Mouse (Mus musculus): ENCODE data around the gene Fsd2. TPM values are rescaled to one million over a fixed set of nuclear protein-coding genes. Genes with fewer than 3 reads are reported as not detected.

Gene Fsd2
- polyA plus RNA-seq, 1 experiment from 2014 or later: 0.07 TPM

GRCm38 (mm10) chr7:81538070-81538675 is 28.6 kb downstream of the Fsd2 start:
- Histone ChIP-seq H3K9me3 (ENCODE audit: control insufficient read depth, low read length) (peaks cover 6% of the 10 kb centered on the region; the same call in 1 of the 2 replicates), H3K4me1 (ENCODE audit: control insufficient read depth, insufficient read depth, low read length) (no peaks in the 10 kb centered on the region), H3K4me2 (ENCODE audit: low read depth, low read length) (no peak overlapping the region), H3K9ac (ENCODE audit: low read depth, low read length) (no peak overlapping the region), H3K27me3 (replicated peaks; ENCODE audit: control insufficient read depth, insufficient read depth, low read length) (no peaks in the 10 kb centered on the region), H3K4me3 (ENCODE audit: low read length) (no peak overlapping the region), H3K27ac (ENCODE audit: low read length) (no peak overlapping the region), H3K36me3 (ENCODE audit: control insufficient read depth, insufficient read depth, low read length) (peaks cover 12% of the 10 kb centered on the region)
- ATAC-seq: no peak
- 78% methylated on average over 2 of the region's 2 CpGs for WGBS

DNA sequence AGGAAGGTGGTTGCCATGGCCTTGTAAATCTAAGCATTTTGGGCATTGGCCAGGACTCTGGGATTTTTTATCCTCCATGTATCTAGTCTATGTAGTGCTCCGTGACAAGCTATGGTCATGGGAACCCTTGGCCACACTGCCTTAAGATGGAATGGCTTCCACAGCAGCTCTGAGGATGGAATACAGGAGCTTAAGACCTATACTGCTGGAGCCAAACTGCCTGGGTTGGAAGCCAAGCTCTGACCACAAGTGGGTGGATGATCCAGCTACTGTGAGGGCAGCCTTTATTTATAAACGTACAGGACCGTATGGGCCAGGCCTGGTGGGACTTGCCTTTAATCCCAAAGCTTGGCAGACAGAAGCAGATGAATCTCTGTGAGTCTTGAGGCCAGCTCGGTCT is 30.3 kb downstream of the Fsd2 start:
- WGBS: 86% methylated on average over 4 of the region's 4 CpGs
- no peak for ATAC-seq
- Histone ChIP-seq H3K4me3 (ENCODE audit: low read length) (no peak overlapping the region), H3K27ac (ENCODE audit: low read length) (no peak overlapping the region), H3K9ac (ENCODE audit: low read depth, low read length) (no peak overlapping the region), H3K9me3 (ENCODE audit: control insufficient read depth, low read length) (peaks cover 6% of the 10 kb centered on the region; the same call in 1 of the 2 replicates), H3K27me3 (replicated peaks; ENCODE audit: control insufficient read depth, insufficient read depth, low read length) (no peaks in the 10 kb centered on the region), H3K4me2 (ENCODE audit: low read depth, low read length) (no peak overlapping the region), H3K36me3 (ENCODE audit: control insufficient read depth, insufficient read depth, low read length) (peaks cover 25% of the 10 kb centered on the region), H3K4me1 (ENCODE audit: control insufficient read depth, insufficient read depth, low read length) (no peaks in the 10 kb centered on the region)

DNA sequence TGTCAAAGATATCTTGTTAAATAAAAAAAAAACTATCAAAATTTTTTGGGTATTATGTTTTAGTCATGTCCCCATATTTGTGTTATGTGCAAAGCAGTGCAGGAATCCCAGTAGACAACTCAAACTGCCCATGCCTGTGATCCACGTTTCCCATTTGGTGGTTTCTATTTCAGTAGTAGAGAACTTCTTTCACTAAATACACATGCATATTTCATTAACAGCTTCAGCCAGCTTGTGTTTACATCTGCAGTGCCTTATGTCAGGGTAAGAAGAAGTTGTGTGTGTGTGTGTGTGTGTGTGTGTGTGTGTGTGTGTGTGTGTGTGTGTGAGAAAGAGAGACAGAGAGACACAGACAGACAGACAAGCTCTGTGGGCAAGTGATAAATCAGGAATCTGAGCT is 35.3 kb downstream of the Fsd2 start:
- H3K27ac ChIP-seq (ENCODE audit: low read length): no peak overlapping the region
- H3K4me3 ChIP-seq (ENCODE audit: low read length): no peak overlapping the region
- peaks cover 6% of the 10 kb centered on the region; the same call in 1 of the 2 replicates for H3K9me3 ChIP-seq (ENCODE audit: control insufficient read depth, low read length)
- no peak for ATAC-seq
- H3K4me2 ChIP-seq (ENCODE audit: low read depth, low read length): no peak overlapping the region
- peaks cover 46% of the 10 kb centered on the region for H3K36me3 ChIP-seq (ENCODE audit: control insufficient read depth, insufficient read depth, low read length)
- H3K4me1 ChIP-seq (ENCODE audit: control insufficient read depth, insufficient read depth, low read length): no peaks in the 10 kb centered on the region
- 84% methylated on average over 1 of the region's 1 CpGs for WGBS
- H3K27me3 ChIP-seq (replicated peaks; ENCODE audit: control insufficient read depth, insufficient read depth, low read length): no peaks in the 10 kb centered on the region
- H3K9ac ChIP-seq (ENCODE audit: low read depth, low read length): no peak overlapping the region

DNA sequence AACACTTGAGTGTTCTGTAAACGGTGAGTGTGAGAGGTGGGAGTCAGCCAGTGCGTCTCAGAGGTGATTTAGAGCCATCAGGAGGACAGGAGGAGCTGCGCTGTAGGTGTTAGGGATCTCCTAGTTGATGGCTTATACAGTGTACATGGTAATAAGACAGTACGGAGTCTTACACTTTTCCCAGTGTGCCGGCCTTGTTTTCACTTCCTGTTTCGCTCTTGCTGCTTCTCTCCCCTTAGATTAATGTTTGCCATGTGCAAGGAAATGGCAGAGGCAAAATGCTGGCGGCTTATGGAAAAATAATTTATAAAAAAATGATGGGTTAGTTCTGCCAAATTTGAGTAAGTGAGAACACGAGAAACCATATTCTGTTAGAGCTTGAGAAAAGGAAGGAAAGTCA is 37.8 kb downstream of the Fsd2 start:
- 88% methylated on average over 8 of the region's 8 CpGs for WGBS
- H3K4me3 ChIP-seq (ENCODE audit: low read length): no peak overlapping the region
- no peaks in the 10 kb centered on the region for H3K27me3 ChIP-seq (replicated peaks; ENCODE audit: control insufficient read depth, insufficient read depth, low read length)
- peaks cover 8% of the 10 kb centered on the region for H3K4me1 ChIP-seq (ENCODE audit: control insufficient read depth, insufficient read depth, low read length)
- no peak overlapping the region for H3K4me2 ChIP-seq (ENCODE audit: low read depth, low read length)
- H3K27ac ChIP-seq (ENCODE audit: low read length): no peak overlapping the region
- no peak for ATAC-seq
- H3K36me3 ChIP-seq (ENCODE audit: control insufficient read depth, insufficient read depth, low read length): peaks cover 45% of the 10 kb centered on the region
- 0 out of 2 replicates have a peak, but pooled peaks cover under 1% of the 10 kb centered on the region for H3K9me3 ChIP-seq (ENCODE audit: control insufficient read depth, low read length)
- no peak overlapping the region for H3K9ac ChIP-seq (ENCODE audit: low read depth, low read length)

GRCm38 (mm10) chr7:81523663-81524017 is 43.1 kb downstream of the Fsd2 start:
- peak overlapping the region; percentile 80 for H3K9ac ChIP-seq (ENCODE audit: low read depth, low read length)
- WGBS: 8% methylated on average over 13 of the region's 13 CpGs
- ATAC-seq: no peak; the same call in 1 of the 2 replicates
- no peaks in the 10 kb centered on the region for H3K27me3 ChIP-seq (replicated peaks; ENCODE audit: control insufficient read depth, insufficient read depth, low read length)
- no peaks in the 10 kb centered on the region for H3K9me3 ChIP-seq (ENCODE audit: control insufficient read depth, low read length)
- H3K4me2 ChIP-seq (ENCODE audit: low read depth, low read length): peak overlapping the region; percentile 64
- H3K36me3 ChIP-seq (ENCODE audit: control insufficient read depth, insufficient read depth, low read length): peaks cover 7% of the 10 kb centered on the region
- H3K4me3 ChIP-seq (ENCODE audit: low read length): peak overlapping the region; percentile 60
- H3K4me1 ChIP-seq (ENCODE audit: control insufficient read depth, insufficient read depth, low read length): peaks cover 8% of the 10 kb centered on the region
- peak overlapping the region; percentile 95 for H3K27ac ChIP-seq (ENCODE audit: low read length)

GRCm38 (mm10) chr7:81523008-81523662 is 43.6 kb downstream of the Fsd2 start:
- ATAC-seq: peak; percentile 99
- H3K4me1 ChIP-seq (ENCODE audit: control insufficient read depth, insufficient read depth, low read length): peaks cover 8% of the 10 kb centered on the region
- no peaks in the 10 kb centered on the region for H3K9me3 ChIP-seq (ENCODE audit: control insufficient read depth, low read length)
- no peaks in the 10 kb centered on the region for H3K27me3 ChIP-seq (replicated peaks; ENCODE audit: control insufficient read depth, insufficient read depth, low read length)
- H3K27ac ChIP-seq (ENCODE audit: low read length): peak overlapping the region; percentile 95
- peak overlapping the region; percentile 80 for H3K9ac ChIP-seq (ENCODE audit: low read depth, low read length)
- H3K36me3 ChIP-seq (ENCODE audit: control insufficient read depth, insufficient read depth, low read length): peaks cover 7% of the 10 kb centered on the region
- H3K4me3 ChIP-seq (ENCODE audit: low read length): peak overlapping the region; percentile 60
- peak overlapping the region; percentile 64 for H3K4me2 ChIP-seq (ENCODE audit: low read depth, low read length)
- WGBS: 0% methylated on average over 31 of the region's 31 CpGs

- no peak for ATAC-seq
- H3K36me3 ChIP-seq (ENCODE audit: control insufficient read depth, insufficient read depth, low read length): no peaks in the 10 kb centered on the region
- H3K27me3 ChIP-seq (replicated peaks; ENCODE audit: control insufficient read depth, insufficient read depth, low read length): no peaks in the 10 kb centered on the region
- no peaks in the 10 kb centered on the region for H3K9me3 ChIP-seq (ENCODE audit: control insufficient read depth, low read length)
- H3K4me3 ChIP-seq (ENCODE audit: low read length): no peak overlapping the region
- H3K9ac ChIP-seq (ENCODE audit: low read depth, low read length): no peak overlapping the region
- WGBS: 63% methylated on average over 6 of the region's 6 CpGs
- H3K4me1 ChIP-seq (ENCODE audit: control insufficient read depth, insufficient read depth, low read length): no peaks in the 10 kb centered on the region
- no peak overlapping the region for H3K27ac ChIP-seq (ENCODE audit: low read length)
- no peak overlapping the region for H3K4me2 ChIP-seq (ENCODE audit: low read depth, low read length)
These were observed 50.4 kb downstream of the Fsd2 start for GRCm38 (mm10) chr7:81516154-81517030.

- Histone ChIP-seq H3K4me3 (ENCODE audit: low read length) (no peak overlapping the region), H3K36me3 (ENCODE audit: control insufficient read depth, insufficient read depth, low read length) (no peaks in the 10 kb centered on the region), H3K27ac (ENCODE audit: low read length) (no peak overlapping the region), H3K9me3 (ENCODE audit: control insufficient read depth, low read length) (no peaks in the 10 kb centered on the region), H3K4me2 (ENCODE audit: low read depth, low read length) (no peak overlapping the region), H3K27me3 (replicated peaks; ENCODE audit: control insufficient read depth, insufficient read depth, low read length) (no peaks in the 10 kb centered on the region), H3K9ac (ENCODE audit: low read depth, low read length) (no peak overlapping the region), H3K4me1 (ENCODE audit: control insufficient read depth, insufficient read depth, low read length) (no peaks in the 10 kb centered on the region)
- ATAC-seq: no peak
- WGBS: 46% methylated on average over 13 of the region's 13 CpGs
These were observed 51.7 kb downstream of the Fsd2 start for GRCm38 (mm10) chr7:81514906-81515590.

DNA sequence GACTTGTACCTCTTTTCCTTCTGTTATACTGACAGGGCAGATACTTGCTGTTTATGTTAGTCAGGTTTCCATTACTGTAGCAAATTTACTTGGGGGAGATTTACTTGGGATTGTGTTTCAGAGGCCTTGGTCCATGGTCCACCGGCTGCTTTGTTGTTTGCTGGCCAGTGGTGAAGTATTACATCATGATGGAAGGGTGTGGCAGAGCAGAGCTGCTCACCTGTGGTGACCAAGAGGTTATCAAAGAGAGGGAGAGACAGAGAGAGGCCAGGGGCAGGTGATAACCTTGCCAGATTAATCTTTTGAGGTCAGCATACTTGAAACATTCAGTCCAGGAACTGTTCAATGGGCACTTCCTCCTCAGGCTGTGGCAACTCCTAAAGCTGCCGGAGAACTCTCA is 65.7 kb downstream of the Fsd2 start:
- Histone ChIP-seq H3K4me2 (ENCODE audit: low read depth, low read length) (no peak overlapping the region), H3K27me3 (replicated peaks; ENCODE audit: control insufficient read depth, insufficient read depth, low read length) (peaks cover 3% of the 10 kb centered on the region; the same call in 1 of the 2 replicates), H3K36me3 (ENCODE audit: control insufficient read depth, insufficient read depth, low read length) (no peaks in the 10 kb centered on the region), H3K27ac (ENCODE audit: low read length) (no peak overlapping the region), H3K9me3 (ENCODE audit: control insufficient read depth, low read length) (no peaks in the 10 kb centered on the region), H3K9ac (ENCODE audit: low read depth, low read length) (no peak overlapping the region), H3K4me1 (ENCODE audit: control insufficient read depth, insufficient read depth, low read length) (no peaks in the 10 kb centered on the region), H3K4me3 (ENCODE audit: low read length) (no peak overlapping the region)
- 65% methylated on average over 2 of the region's 2 CpGs for WGBS
- ATAC-seq: no peak
